Mouse (Mus musculus) adrenal gland, postnatal 25 days (tissue): Measurements from ENCODE around the gene Ice2. TPM values are rescaled to one million over a fixed set of nuclear protein-coding genes. Genes with fewer than 3 reads are reported as not detected.

Experiments used
- DNase-seq: peaks from one replicate; pipeline ENCODE4 v3.0.0; 2021; ENCODE audit warnings: mixed read lengths
- microRNA-seq, 2 experiments: library from miRNA; unstranded; fragments of <30 nt; microRNA quantifications; one replicate each; pipeline ENCODE4 v1.2.0; 2021
- total RNA-seq: library from RNA; stranded (reverse); gene quantifications from 2 replicates; pipeline ENCODE4 v1.2.3, GENCODE M21; 2021

Gene Ice2
- total RNA-seq, 1 experiment from 2014 or later: 19.8 TPM

GRCm38 (mm10) chr9:69458982-69459381 is 61.3 kb downstream of the Ice2 start:
- DNase-seq: peak; percentile 71

- no peak for DNase-seq
Observed at GRCm38 (mm10) chr9:69459876-69460275, 62.2 kb downstream of the Ice2 start.

GRCm38 (mm10) chr9:69463046-69463445 is 65.3 kb downstream of the Ice2 start:
- DNase-seq: no peak

- no peak for DNase-seq
Observed at GRCm38 (mm10) chr9:69464109-69464756, 66.5 kb downstream of the Ice2 start.

GRCm38 (mm10) chr9:69466098-69466497 is 68.4 kb downstream of the Ice2 start:
- DNase-seq: no peak

- DNase-seq: no peak
Observed at GRCm38 (mm10) chr9:69467310-69467939, 69.7 kb downstream of the Ice2 start.

GRCm38 (mm10) chr9:69468991-69469390 is 71.3 kb downstream of the Ice2 start:
- peak; percentile 71 for DNase-seq

- no peak for DNase-seq
Observed at GRCm38 (mm10) chr9:69470362-69470761, 72.7 kb downstream of the Ice2 start.

GRCm38 (mm10) chr9:69470921-69471320 is 73.2 kb downstream of the Ice2 start:
- DNase-seq: no peak

- peak; percentile 73 for DNase-seq
Observed at GRCm38 (mm10) chr9:69472724-69473123, 75.0 kb downstream of the Ice2 start.

- no peak for DNase-seq
Observed at GRCm38 (mm10) chr9:69475873-69476272, 78.2 kb downstream of the Ice2 start.

- no peak for DNase-seq
Observed at GRCm38 (mm10) chr9:69477195-69477823, 79.6 kb downstream of the Ice2 start.

GRCm38 (mm10) chr9:69477824-69478222 is 80.1 kb downstream of the Ice2 start:
- no peak for DNase-seq

GRCm38 (mm10) chr9:69480344-69480743 is 82.6 kb downstream of the Ice2 start:
- DNase-seq: peak; percentile 73

Small RNAs within 50 kb of the gene (microRNA-seq; reads per million reads assigned to microRNA genes)
- 1.4 to 4.8 reads per million in 2 experiments for gene Mir3109

Other genes with a start within 250 kb of the Ice2 start
- 390 and 445 TPM in 2 replicates for gene Anxa2, start 55.7 kb downstream of the Ice2 start, total RNA-seq